Mouse (Mus musculus): ENCODE measurements around the gene Ssh2. TPM values are rescaled to one million over a fixed set of nuclear protein-coding genes. Genes with fewer than 3 reads are reported as not detected.

Ssh2 gene
- polyA plus RNA-seq, 1 experiment from 2014 or later = 14.3 TPM

- H3K27ac ChIP-seq = no peak overlapping the region
- no peaks in the 10 kb centered on the region for H3K36me3 ChIP-seq
- H3K4me1 ChIP-seq = peaks cover 61% of the 10 kb centered on the region
- H3K9me3 ChIP-seq = no peaks in the 10 kb centered on the region
- under 1% methylated on average over 31 of the region's 32 CpGs for WGBS
- peak; percentile 30; the same call in 1 of the 2 replicates for ATAC-seq (ENCODE audit: low FRiP score, low read depth)
- peak overlapping the region; percentile 57 for H3K9ac ChIP-seq
- peak overlapping the region; percentile 68 for H3K4me2 ChIP-seq (replicated peaks)
- peak overlapping the region; percentile 97 for H3K4me3 ChIP-seq
- no peaks in the 10 kb centered on the region for H3K27me3 ChIP-seq (replicated peaks)
These were observed 276.8 kb downstream of the Ssh2 start for GRCm38 (mm10) chr11:77492911-77493332.

GRCm38 (mm10) chr11:77493512-77494343 lies 277.6 kb downstream of the Ssh2 start, which contains the start of gene Git1:
Gene Git1 (plus strand): TSS chr11:77493562.
- H3K4me2 ChIP-seq (replicated peaks) = peak within 1 kb of the TSS; percentile 92
- no peaks in the 10 kb centered on the region for H3K27me3 ChIP-seq (replicated peaks)
- no peak for ATAC-seq (ENCODE audit: low FRiP score, low read depth)
- peak within 1 kb of the TSS; percentile 82; the same call in 1 of the 2 replicates for H3K27ac ChIP-seq
- peak within 1 kb of the TSS; percentile 95 for H3K9ac ChIP-seq
- 2% methylated on average over 65 of the region's 74 CpGs for WGBS
- H3K36me3 ChIP-seq = peaks cover under 1% of the 10 kb centered on the region
- H3K9me3 ChIP-seq = no peaks in the 10 kb centered on the region
- H3K4me1 ChIP-seq = peaks cover 57% of the 10 kb centered on the region
- peak within 1 kb of the TSS; percentile 97 for H3K4me3 ChIP-seq

- no peak for ATAC-seq (ENCODE audit: low FRiP score, low read depth)
- no peaks in the 10 kb centered on the region for H3K9me3 ChIP-seq
- 34% methylated on average over 4 of the region's 4 CpGs for WGBS
- H3K36me3 ChIP-seq = peaks cover 6% of the 10 kb centered on the region
- H3K4me3 ChIP-seq = peak overlapping the region; percentile 97
- peak overlapping the region; percentile 51; the same call in 1 of the 2 replicates for H3K27ac ChIP-seq
- no peaks in the 10 kb centered on the region for H3K27me3 ChIP-seq (replicated peaks)
- peak overlapping the region; percentile 95 for H3K9ac ChIP-seq
- H3K4me1 ChIP-seq = peaks cover 54% of the 10 kb centered on the region
- peak overlapping the region; percentile 92 for H3K4me2 ChIP-seq (replicated peaks)
These were observed 278.2 kb downstream of the Ssh2 start for GRCm38 (mm10) chr11:77494344-77494676.

- peak overlapping the region; percentile 97 for H3K4me3 ChIP-seq
- no peak overlapping the region for H3K27ac ChIP-seq
- ATAC-seq (ENCODE audit: low FRiP score, low read depth) = no peak
- peaks cover 54% of the 10 kb centered on the region for H3K4me1 ChIP-seq
- H3K36me3 ChIP-seq = peaks cover 11% of the 10 kb centered on the region
- H3K9me3 ChIP-seq = no peaks in the 10 kb centered on the region
- 79% methylated on average over 6 of the region's 6 CpGs for WGBS
- H3K27me3 ChIP-seq (replicated peaks) = no peaks in the 10 kb centered on the region
- H3K9ac ChIP-seq = peak overlapping the region; percentile 95; the same call in 1 of the 2 replicates
- H3K4me2 ChIP-seq (replicated peaks) = peak overlapping the region; percentile 92
These were observed 278.7 kb downstream of the Ssh2 start for GRCm38 (mm10) chr11:77494782-77495181.

- H3K36me3 ChIP-seq = peaks cover 18% of the 10 kb centered on the region
- no peak overlapping the region for H3K4me3 ChIP-seq
- ATAC-seq (ENCODE audit: low FRiP score, low read depth) = no peak
- no peaks in the 10 kb centered on the region for H3K27me3 ChIP-seq (replicated peaks)
- H3K27ac ChIP-seq = no peak overlapping the region
- H3K9ac ChIP-seq = peak overlapping the region; percentile 95; the same call in 1 of the 2 replicates
- H3K4me2 ChIP-seq (replicated peaks) = peak overlapping the region; percentile 92
- no peaks in the 10 kb centered on the region for H3K9me3 ChIP-seq
- H3K4me1 ChIP-seq = peaks cover 52% of the 10 kb centered on the region
These were observed 279.4 kb downstream of the Ssh2 start for GRCm38 (mm10) chr11:77495507-77495906.

GRCm38 (mm10) chr11:77497341-77497756 lies 281.3 kb downstream of the Ssh2 start:
- Histone ChIP-seq H3K27ac (peak overlapping the region; percentile 42; the same call in 1 of the 2 replicates), H3K9ac (no peak overlapping the region), H3K4me3 (no peak overlapping the region), H3K4me1 (peaks cover 48% of the 10 kb centered on the region), H3K36me3 (peaks cover 34% of the 10 kb centered on the region), H3K4me2 (replicated peaks) (peak overlapping the region; percentile 4; the same call in 1 of the 2 replicates), H3K9me3 (no peaks in the 10 kb centered on the region), H3K27me3 (replicated peaks) (no peaks in the 10 kb centered on the region)
- no peak for ATAC-seq (ENCODE audit: low FRiP score, low read depth)
- WGBS = 19% methylated on average over 6 of the region's 6 CpGs

GRCm38 (mm10) chr11:77497851-77498250 lies 281.8 kb downstream of the Ssh2 start:
- Histone ChIP-seq H3K4me2 (replicated peaks) (peak overlapping the region; percentile 4), H3K4me1 (peaks cover 45% of the 10 kb centered on the region), H3K9ac (0 out of 2 replicates have a peak overlapping the region, but pooled peaks have one; percentile 26), H3K27me3 (replicated peaks) (no peaks in the 10 kb centered on the region), H3K36me3 (peaks cover 39% of the 10 kb centered on the region), H3K27ac (no peak overlapping the region), H3K9me3 (no peaks in the 10 kb centered on the region), H3K4me3 (no peak overlapping the region)
- WGBS = 22% methylated on average over 4 of the region's 4 CpGs
- ATAC-seq (ENCODE audit: low FRiP score, low read depth) = no peak

- 83% methylated on average over 12 of the region's 12 CpGs for WGBS
- Histone ChIP-seq H3K27me3 (replicated peaks) (no peaks in the 10 kb centered on the region), H3K27ac (no peak overlapping the region), H3K9me3 (no peaks in the 10 kb centered on the region), H3K36me3 (peaks cover 46% of the 10 kb centered on the region), H3K4me2 (replicated peaks) (0 out of 2 replicates have a peak overlapping the region, but pooled peaks have one; percentile 4), H3K4me1 (peaks cover 45% of the 10 kb centered on the region), H3K9ac (0 out of 2 replicates have a peak overlapping the region, but pooled peaks have one; percentile 26), H3K4me3 (no peak overlapping the region)
- no peak for ATAC-seq (ENCODE audit: low FRiP score, low read depth)
These were observed 282.4 kb downstream of the Ssh2 start for GRCm38 (mm10) chr11:77498261-77499139.

GRCm38 (mm10) chr11:77499354-77499753 lies 283.3 kb downstream of the Ssh2 start:
- no peak overlapping the region for H3K27ac ChIP-seq
- peaks cover 38% of the 10 kb centered on the region for H3K4me1 ChIP-seq
- no peak for ATAC-seq (ENCODE audit: low FRiP score, low read depth)

GRCm38 (mm10) chr11:77500361-77501325 lies 284.6 kb downstream of the Ssh2 start:
- whole genome bisulfite sequencing = 83% methylated on average over 17 of the region's 17 CpGs
- Histone ChIP-seq H3K27ac (no peak overlapping the region), H3K4me2 (replicated peaks) (no peak overlapping the region), H3K27me3 (replicated peaks) (no peaks in the 10 kb centered on the region), H3K4me3 (no peak overlapping the region), H3K4me1 (peaks cover 26% of the 10 kb centered on the region), H3K9ac (peak overlapping the region; percentile 35; the same call in 1 of the 2 replicates), H3K36me3 (peaks cover 67% of the 10 kb centered on the region), H3K9me3 (no peaks in the 10 kb centered on the region)
- ATAC-seq (ENCODE audit: low FRiP score, low read depth) = no peak

More at GRCm38 (mm10) chr11:77499354-77499753, 283.3 kb downstream of the Ssh2 start:
- H3K9me3 ChIP-seq = no peaks in the 10 kb centered on the region
- H3K4me2 ChIP-seq (replicated peaks) = no peak overlapping the region
- H3K4me3 ChIP-seq = no peak overlapping the region
- 94% methylated on average over 7 of the region's 7 CpGs for WGBS
- H3K9ac ChIP-seq = no peak overlapping the region
- no peaks in the 10 kb centered on the region for H3K27me3 ChIP-seq (replicated peaks)
- peaks cover 54% of the 10 kb centered on the region for H3K36me3 ChIP-seq

- Histone ChIP-seq H3K4me2 (replicated peaks) (no peak overlapping the region), H3K9ac (no peak overlapping the region), H3K4me1 (peaks cover 23% of the 10 kb centered on the region), H3K36me3 (peaks cover 75% of the 10 kb centered on the region), H3K4me3 (no peak overlapping the region), H3K27me3 (replicated peaks) (no peaks in the 10 kb centered on the region), H3K9me3 (no peaks in the 10 kb centered on the region), H3K27ac (no peak overlapping the region)
- ATAC-seq (ENCODE audit: low FRiP score, low read depth) = no peak
- WGBS = 26% methylated on average over 5 of the region's 5 CpGs
These were observed 285.3 kb downstream of the Ssh2 start for GRCm38 (mm10) chr11:77501392-77501791.
